Mouse (Mus musculus): ENCODE data around the gene Tctn1. TPM values are rescaled to one million over a fixed set of nuclear protein-coding genes. Genes with fewer than 3 reads are reported as not detected.

The Tctn1 gene
- polyA plus RNA-seq, 1 experiment from 2014 or later = 7.3 TPM

- Histone ChIP-seq H3K9ac (ENCODE audit: low read depth, low read length) (no peak overlapping the region), H3K4me2 (ENCODE audit: low read length) (peak overlapping the region; percentile 43), H3K27ac (ENCODE audit: low read length) (no peak overlapping the region), H3K4me1 (ENCODE audit: control insufficient read depth, insufficient read depth, low read length) (peaks cover 6% of the 10 kb centered on the region), H3K36me3 (ENCODE audit: control insufficient read depth, insufficient read depth, low read length) (no peaks in the 10 kb centered on the region), H3K9me3 (replicated peaks; ENCODE audit: control insufficient read depth, low read length, poor library complexity, severe bottlenecking) (no peaks in the 10 kb centered on the region), H3K27me3 (ENCODE audit: control insufficient read depth, insufficient read depth, low read depth, low read length) (no peaks in the 10 kb centered on the region), H3K4me3 (ENCODE audit: low read depth, low read length) (peak overlapping the region; percentile 15)
- WGBS = 3% methylated on average over 21 of the region's 21 CpGs
- ATAC-seq = no peak
Measured at GRCm38 (mm10) chr5:122209591-122210368, 54.5 kb downstream of the Tctn1 start.

- Histone ChIP-seq H3K4me3 (ENCODE audit: low read depth, low read length) (no peak overlapping the region), H3K27ac (ENCODE audit: low read length) (no peak overlapping the region), H3K4me1 (ENCODE audit: control insufficient read depth, insufficient read depth, low read length) (peaks cover 6% of the 10 kb centered on the region), H3K36me3 (ENCODE audit: control insufficient read depth, insufficient read depth, low read length) (no peaks in the 10 kb centered on the region), H3K9me3 (replicated peaks; ENCODE audit: control insufficient read depth, low read length, poor library complexity, severe bottlenecking) (no peaks in the 10 kb centered on the region), H3K27me3 (ENCODE audit: control insufficient read depth, insufficient read depth, low read depth, low read length) (no peaks in the 10 kb centered on the region), H3K9ac (ENCODE audit: low read depth, low read length) (no peak overlapping the region), H3K4me2 (ENCODE audit: low read length) (no peak overlapping the region)
- 41% methylated on average over 6 of the region's 6 CpGs for WGBS
- ATAC-seq = no peak
Measured at GRCm38 (mm10) chr5:122208909-122209308, 55.4 kb downstream of the Tctn1 start.

DNA sequence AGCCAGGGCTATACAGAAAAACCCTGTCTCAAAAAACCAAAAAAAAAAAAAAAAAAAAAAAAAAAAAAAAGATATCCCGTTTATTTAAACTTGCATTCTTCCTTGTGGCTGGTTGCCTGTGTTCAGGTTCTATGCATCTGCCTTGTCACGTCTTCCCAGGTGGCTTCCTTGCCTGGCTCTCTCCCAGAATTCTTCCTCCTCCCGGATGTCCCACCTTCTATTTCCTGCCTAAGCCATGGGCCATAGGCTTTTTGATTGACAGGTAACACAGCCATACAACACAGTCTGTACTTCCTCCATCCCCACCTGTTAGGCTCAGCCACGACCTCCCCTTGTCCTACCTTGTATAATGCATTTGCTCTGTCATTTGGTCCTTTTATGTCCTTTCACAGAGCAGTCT, 57.8 kb downstream of the Tctn1 start, which contains the start of gene Hvcn1:
TSS of gene Hvcn1 (plus strand) at position 330 of the 400 bp plus-strand sequence.
- H3K36me3 ChIP-seq (ENCODE audit: control insufficient read depth, insufficient read depth, low read length) = no peaks in the 10 kb centered on the region
- no peak within 1 kb of the TSS for H3K4me3 ChIP-seq (ENCODE audit: low read depth, low read length)
- no peak within 1 kb of the TSS for H3K27ac ChIP-seq (ENCODE audit: low read length)
- no peak within 1 kb of the TSS for H3K4me2 ChIP-seq (ENCODE audit: low read length)
- 89% methylated on average over 4 of the region's 4 CpGs for WGBS
- peaks cover 6% of the 10 kb centered on the region for H3K4me1 ChIP-seq (ENCODE audit: control insufficient read depth, insufficient read depth, low read length)
- H3K9me3 ChIP-seq (replicated peaks; ENCODE audit: control insufficient read depth, low read length, poor library complexity, severe bottlenecking) = no peaks in the 10 kb centered on the region
- no peak within 1 kb of the TSS for H3K9ac ChIP-seq (ENCODE audit: low read depth, low read length)
- no peak for ATAC-seq
- H3K27me3 ChIP-seq (ENCODE audit: control insufficient read depth, insufficient read depth, low read depth, low read length) = no peaks in the 10 kb centered on the region

DNA sequence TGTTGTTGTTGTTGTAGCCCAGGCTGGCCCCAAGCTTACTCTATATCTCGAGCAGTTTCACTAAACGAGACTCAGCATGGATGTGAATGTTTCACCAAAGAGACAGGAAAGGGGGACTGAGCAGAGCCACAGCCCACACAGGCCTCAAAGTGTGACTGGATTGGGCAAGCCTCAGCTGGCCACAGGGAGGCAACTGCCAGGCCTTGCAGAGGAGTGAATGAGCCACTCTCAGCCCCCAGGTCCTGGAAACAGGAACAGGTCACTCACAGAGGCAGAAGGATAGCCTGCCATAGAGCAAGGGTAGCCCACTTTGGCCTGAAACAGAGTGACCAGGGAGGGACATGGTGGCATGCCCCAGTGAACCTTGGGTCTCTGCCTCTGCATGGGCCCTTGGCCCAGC, 60.1 kb downstream of the Tctn1 start:
- no peak overlapping the region for H3K27ac ChIP-seq (ENCODE audit: low read length)
- no peaks in the 10 kb centered on the region for H3K36me3 ChIP-seq (ENCODE audit: control insufficient read depth, insufficient read depth, low read length)
- H3K9ac ChIP-seq (ENCODE audit: low read depth, low read length) = no peak overlapping the region
- H3K4me2 ChIP-seq (ENCODE audit: low read length) = no peak overlapping the region
- ATAC-seq = no peak
- 78% methylated on average over 2 of the region's 2 CpGs for WGBS
- H3K4me3 ChIP-seq (ENCODE audit: low read depth, low read length) = no peak overlapping the region
- peaks cover under 1% of the 10 kb centered on the region; the same call in 1 of the 2 replicates for H3K4me1 ChIP-seq (ENCODE audit: control insufficient read depth, insufficient read depth, low read length)
- no peaks in the 10 kb centered on the region for H3K9me3 ChIP-seq (replicated peaks; ENCODE audit: control insufficient read depth, low read length, poor library complexity, severe bottlenecking)
- H3K27me3 ChIP-seq (ENCODE audit: control insufficient read depth, insufficient read depth, low read depth, low read length) = no peaks in the 10 kb centered on the region

GRCm38 (mm10) chr5:122201904-122202303, 62.4 kb downstream of the Tctn1 start:
- no peak for ATAC-seq
- Histone ChIP-seq H3K27ac (ENCODE audit: low read length) (no peak overlapping the region), H3K36me3 (ENCODE audit: control insufficient read depth, insufficient read depth, low read length) (no peaks in the 10 kb centered on the region), H3K27me3 (ENCODE audit: control insufficient read depth, insufficient read depth, low read depth, low read length) (no peaks in the 10 kb centered on the region), H3K4me1 (ENCODE audit: control insufficient read depth, insufficient read depth, low read length) (no peaks in the 10 kb centered on the region), H3K9ac (ENCODE audit: low read depth, low read length) (no peak overlapping the region), H3K4me2 (ENCODE audit: low read length) (no peak overlapping the region), H3K4me3 (ENCODE audit: low read depth, low read length) (no peak overlapping the region), H3K9me3 (replicated peaks; ENCODE audit: control insufficient read depth, low read length, poor library complexity, severe bottlenecking) (no peaks in the 10 kb centered on the region)
- 91% methylated on average over 6 of the region's 6 CpGs for WGBS

- 92% methylated on average over 4 of the region's 4 CpGs for WGBS
- no peak overlapping the region for H3K4me2 ChIP-seq (ENCODE audit: low read length)
Measured at GRCm38 (mm10) chr5:122200872-122201271, 63.4 kb downstream of the Tctn1 start.

GRCm38 (mm10) chr5:122192347-122192746, 71.9 kb downstream of the Tctn1 start:
- Histone ChIP-seq H3K4me1 (ENCODE audit: control insufficient read depth, insufficient read depth, low read length) (no peaks in the 10 kb centered on the region), H3K27me3 (ENCODE audit: control insufficient read depth, insufficient read depth, low read depth, low read length) (no peaks in the 10 kb centered on the region), H3K9ac (ENCODE audit: low read depth, low read length) (no peak overlapping the region), H3K36me3 (ENCODE audit: control insufficient read depth, insufficient read depth, low read length) (no peaks in the 10 kb centered on the region), H3K4me3 (ENCODE audit: low read depth, low read length) (no peak overlapping the region), H3K9me3 (replicated peaks; ENCODE audit: control insufficient read depth, low read length, poor library complexity, severe bottlenecking) (no peaks in the 10 kb centered on the region), H3K4me2 (ENCODE audit: low read length) (no peak overlapping the region), H3K27ac (ENCODE audit: low read length) (no peak overlapping the region)
- 68% methylated on average over 3 of the region's 4 CpGs for WGBS
- no peak for ATAC-seq

More at GRCm38 (mm10) chr5:122200872-122201271, 63.4 kb downstream of the Tctn1 start:
- no peak overlapping the region for H3K27ac ChIP-seq (ENCODE audit: low read length)
- H3K27me3 ChIP-seq (ENCODE audit: control insufficient read depth, insufficient read depth, low read depth, low read length) = no peaks in the 10 kb centered on the region
- H3K9ac ChIP-seq (ENCODE audit: low read depth, low read length) = no peak overlapping the region
- no peaks in the 10 kb centered on the region for H3K9me3 ChIP-seq (replicated peaks; ENCODE audit: control insufficient read depth, low read length, poor library complexity, severe bottlenecking)
- H3K4me3 ChIP-seq (ENCODE audit: low read depth, low read length) = no peak overlapping the region
- no peaks in the 10 kb centered on the region for H3K4me1 ChIP-seq (ENCODE audit: control insufficient read depth, insufficient read depth, low read length)
- no peaks in the 10 kb centered on the region for H3K36me3 ChIP-seq (ENCODE audit: control insufficient read depth, insufficient read depth, low read length)
- no peak for ATAC-seq

DNA sequence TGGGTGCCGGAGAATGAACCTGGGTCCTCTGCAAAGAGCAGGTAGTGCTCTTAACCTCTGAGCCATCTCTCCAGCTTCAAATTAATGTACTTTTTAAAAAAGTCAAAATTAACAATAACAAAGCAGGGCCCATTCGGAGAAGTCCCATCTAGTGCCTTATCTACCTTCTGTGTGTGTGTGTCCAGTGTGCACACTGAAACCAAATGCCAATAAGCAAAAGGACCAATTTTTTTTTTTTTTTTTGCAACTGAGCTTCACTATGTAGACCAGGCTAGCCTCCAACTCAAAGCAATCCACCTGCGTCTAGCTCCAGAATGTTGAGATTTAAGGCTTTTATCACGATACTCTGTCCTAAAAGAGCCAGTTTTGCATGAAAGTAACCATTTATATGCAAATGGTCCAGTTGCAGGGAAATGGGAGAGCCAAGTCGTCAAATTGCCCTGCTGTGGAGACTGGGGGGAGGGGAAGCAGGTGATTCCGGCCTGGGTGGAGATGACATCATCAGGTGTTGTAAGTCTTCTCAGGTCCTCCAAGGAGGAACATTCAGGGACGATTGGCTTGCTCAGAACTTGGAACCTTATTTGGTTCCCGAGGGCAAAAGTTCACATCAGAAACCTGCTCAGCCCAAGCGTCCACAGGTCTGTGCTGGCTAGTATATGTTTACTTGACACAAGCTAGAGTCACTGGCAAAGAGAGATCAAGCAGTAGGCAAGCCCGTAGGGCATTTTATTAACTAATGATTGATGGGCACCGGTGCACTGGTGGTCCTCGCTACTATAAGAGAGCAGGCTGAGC, 72.8 kb downstream of the Tctn1 start:
- WGBS = 78% methylated on average over 12 of the region's 12 CpGs
- H3K36me3 ChIP-seq (ENCODE audit: control insufficient read depth, insufficient read depth, low read length) = no peaks in the 10 kb centered on the region

DNA sequence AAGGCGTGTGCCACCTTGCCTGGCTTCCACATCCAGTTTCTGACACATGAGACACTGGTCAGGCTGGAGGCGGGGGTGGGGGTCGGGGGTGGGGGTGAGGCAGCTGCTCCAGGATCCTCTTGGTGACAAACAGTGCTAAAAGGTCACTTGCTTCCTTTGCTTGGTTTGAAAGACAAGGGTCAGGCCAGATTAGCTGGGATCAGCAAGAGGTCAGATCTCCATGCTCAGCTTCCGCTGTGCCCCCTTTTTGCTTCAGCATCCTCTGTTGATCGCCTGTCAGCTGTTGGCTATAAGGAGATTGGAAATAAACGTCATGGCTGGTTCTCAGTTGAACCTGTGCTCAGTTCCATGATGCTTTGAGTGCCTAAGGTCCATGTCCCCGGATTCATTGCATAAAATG, 73.8 kb downstream of the Tctn1 start:
- Histone ChIP-seq H3K36me3 (ENCODE audit: control insufficient read depth, insufficient read depth, low read length) (no peaks in the 10 kb centered on the region), H3K27me3 (ENCODE audit: control insufficient read depth, insufficient read depth, low read depth, low read length) (no peaks in the 10 kb centered on the region), H3K9me3 (replicated peaks; ENCODE audit: control insufficient read depth, low read length, poor library complexity, severe bottlenecking) (no peaks in the 10 kb centered on the region), H3K9ac (ENCODE audit: low read depth, low read length) (no peak overlapping the region), H3K27ac (ENCODE audit: low read length) (no peak overlapping the region), H3K4me1 (ENCODE audit: control insufficient read depth, insufficient read depth, low read length) (no peaks in the 10 kb centered on the region), H3K4me2 (ENCODE audit: low read length) (no peak overlapping the region), H3K4me3 (ENCODE audit: low read depth, low read length) (no peak overlapping the region)
- ATAC-seq = no peak
- 44% methylated on average over 7 of the region's 7 CpGs for WGBS

More for the DNA sequence above, 72.8 kb downstream of the Tctn1 start:
- H3K27me3 ChIP-seq (ENCODE audit: control insufficient read depth, insufficient read depth, low read depth, low read length) = no peaks in the 10 kb centered on the region
- H3K4me1 ChIP-seq (ENCODE audit: control insufficient read depth, insufficient read depth, low read length) = no peaks in the 10 kb centered on the region
- H3K4me2 ChIP-seq (ENCODE audit: low read length) = no peak overlapping the region
- H3K9me3 ChIP-seq (replicated peaks; ENCODE audit: control insufficient read depth, low read length, poor library complexity, severe bottlenecking) = no peaks in the 10 kb centered on the region
- H3K27ac ChIP-seq (ENCODE audit: low read length) = no peak overlapping the region
- no peak for ATAC-seq
- no peak overlapping the region for H3K9ac ChIP-seq (ENCODE audit: low read depth, low read length)
- H3K4me3 ChIP-seq (ENCODE audit: low read depth, low read length) = no peak overlapping the region
